Mouse (Mus musculus): ENCODE data around the gene Ddx39.

The Ddx39 gene

DNA sequence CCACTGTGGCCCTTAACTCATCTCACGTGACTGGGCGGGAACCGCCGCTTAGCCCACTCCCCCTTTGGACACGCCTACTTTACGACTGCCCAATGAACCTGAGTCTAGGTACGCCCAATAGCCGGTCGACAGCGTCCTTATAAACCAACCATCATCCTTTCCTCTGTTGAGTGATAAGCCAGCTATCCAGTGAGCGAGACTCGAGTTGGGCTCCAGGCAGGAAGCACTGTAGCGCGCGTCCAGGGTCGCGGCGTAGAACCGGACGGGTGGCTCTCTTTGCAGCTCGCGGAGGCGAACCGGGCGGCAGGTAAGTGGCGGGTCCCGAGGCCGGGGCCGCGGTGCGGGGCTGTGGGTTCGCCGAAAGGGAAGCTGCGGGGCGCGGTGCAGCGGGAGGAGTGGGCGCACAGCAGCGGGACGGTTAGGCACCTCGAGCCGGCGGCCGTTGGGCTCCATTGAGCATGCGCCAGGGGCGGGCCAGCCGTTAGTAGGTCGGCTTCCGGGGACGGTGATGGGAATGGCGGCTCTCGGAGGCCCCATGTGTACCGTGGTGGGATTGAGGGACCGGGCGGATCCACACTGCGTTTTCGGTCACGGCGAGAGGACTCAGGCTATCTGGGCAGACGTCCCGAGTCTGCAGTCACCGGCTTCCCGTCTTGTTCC is at the start of gene Ddx39:
Gene Ddx39, plus strand, starts transcription at position 147 of the 660 bp plus-strand sequence.
- DNase-seq (ENCODE audit: low spot score in 2 of 2), result peak; percentile 94 to 96

DNA sequence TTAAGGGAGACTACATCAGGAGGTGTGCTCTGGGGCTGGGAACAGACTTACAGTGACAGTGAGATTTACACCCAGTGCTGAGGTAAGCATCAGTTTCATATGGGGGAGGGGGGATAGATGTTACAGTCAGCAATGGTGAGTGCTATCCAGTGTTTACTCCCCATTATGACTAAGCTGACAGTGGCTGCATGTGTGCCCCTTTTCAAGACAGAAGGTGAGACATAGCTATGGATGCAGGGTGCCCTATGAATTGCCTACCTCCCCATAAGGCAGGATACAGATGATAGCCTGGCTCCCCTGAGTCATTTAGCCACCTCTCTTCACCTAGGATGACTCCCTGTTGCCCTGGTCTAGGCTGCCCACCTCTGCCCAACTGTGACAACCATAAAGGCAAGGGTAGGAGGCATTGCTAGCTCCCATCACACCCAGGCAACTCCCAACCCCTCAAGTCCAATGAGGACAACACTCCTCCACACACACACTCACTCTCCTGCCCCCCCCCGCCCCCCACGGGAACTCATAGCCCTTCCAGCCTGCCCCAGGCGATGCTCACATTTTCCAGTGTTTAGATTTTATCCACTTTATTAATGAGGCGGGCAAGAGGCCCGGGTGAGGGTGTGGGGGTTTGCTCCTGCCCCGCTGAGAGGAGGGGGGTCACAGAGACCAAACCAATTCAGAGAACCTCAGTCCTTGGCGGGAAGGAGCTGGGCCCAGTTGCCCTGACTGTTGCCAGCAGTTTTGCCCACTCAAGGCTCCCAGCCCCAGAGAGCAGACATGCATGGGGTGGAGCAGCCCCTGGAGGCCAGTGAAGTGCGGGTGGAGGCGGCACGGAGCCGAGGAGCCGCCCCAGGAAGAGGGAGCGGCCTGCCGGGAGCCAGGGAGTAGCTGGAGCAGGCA is 48.8 kb upstream of the Ddx39 start, which contains the start of gene Ptger1:
Gene Ptger1, plus strand, starts transcription at position 710 of the 897 bp plus-strand sequence.
- peak; percentile 50 to 71 for DNase-seq (ENCODE audit: low spot score in 2 of 2)

DNA sequence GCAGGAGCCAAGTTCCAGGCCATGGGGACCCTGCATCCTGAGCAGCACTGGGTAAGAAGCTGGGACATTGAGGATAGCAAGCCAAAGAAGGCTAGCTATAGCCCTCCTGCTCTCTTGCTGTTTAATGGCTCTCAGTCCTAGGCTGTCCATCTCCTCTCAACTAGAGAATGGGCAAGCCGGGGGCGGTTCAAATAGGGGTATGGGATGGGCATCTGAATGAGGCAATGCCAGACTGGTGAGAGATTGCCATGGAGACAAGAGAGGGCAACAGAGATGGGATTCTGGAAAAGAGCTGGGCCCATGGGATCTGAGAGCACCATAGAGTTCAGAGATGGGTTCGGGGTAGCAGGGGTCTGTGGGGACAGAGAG is 48.1 kb upstream of the Ddx39 start:
- DNase-seq (ENCODE audit: low spot score in 2 of 2), result no peak

DNA sequence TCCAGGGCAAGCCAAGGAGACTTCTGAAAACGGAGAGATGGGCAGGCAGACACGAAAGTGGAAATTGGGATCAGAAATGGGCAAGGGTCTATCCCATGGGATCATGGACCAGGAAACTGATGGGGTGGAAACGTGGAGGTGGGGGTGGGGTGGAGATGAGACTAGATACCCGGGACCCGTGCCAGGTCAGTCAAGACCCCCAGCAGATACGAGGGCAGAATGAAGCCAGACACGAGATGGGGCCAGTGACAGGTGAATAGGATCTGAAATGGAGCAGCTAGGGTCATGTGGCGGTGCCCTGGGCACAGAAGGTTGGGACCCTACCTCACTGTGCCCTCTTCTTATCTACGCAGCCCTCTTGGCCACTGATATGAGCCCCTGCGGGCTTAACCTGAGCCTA is 47.5 kb upstream of the Ddx39 start:
- no peak for DNase-seq (ENCODE audit: low spot score in 2 of 2)

DNA sequence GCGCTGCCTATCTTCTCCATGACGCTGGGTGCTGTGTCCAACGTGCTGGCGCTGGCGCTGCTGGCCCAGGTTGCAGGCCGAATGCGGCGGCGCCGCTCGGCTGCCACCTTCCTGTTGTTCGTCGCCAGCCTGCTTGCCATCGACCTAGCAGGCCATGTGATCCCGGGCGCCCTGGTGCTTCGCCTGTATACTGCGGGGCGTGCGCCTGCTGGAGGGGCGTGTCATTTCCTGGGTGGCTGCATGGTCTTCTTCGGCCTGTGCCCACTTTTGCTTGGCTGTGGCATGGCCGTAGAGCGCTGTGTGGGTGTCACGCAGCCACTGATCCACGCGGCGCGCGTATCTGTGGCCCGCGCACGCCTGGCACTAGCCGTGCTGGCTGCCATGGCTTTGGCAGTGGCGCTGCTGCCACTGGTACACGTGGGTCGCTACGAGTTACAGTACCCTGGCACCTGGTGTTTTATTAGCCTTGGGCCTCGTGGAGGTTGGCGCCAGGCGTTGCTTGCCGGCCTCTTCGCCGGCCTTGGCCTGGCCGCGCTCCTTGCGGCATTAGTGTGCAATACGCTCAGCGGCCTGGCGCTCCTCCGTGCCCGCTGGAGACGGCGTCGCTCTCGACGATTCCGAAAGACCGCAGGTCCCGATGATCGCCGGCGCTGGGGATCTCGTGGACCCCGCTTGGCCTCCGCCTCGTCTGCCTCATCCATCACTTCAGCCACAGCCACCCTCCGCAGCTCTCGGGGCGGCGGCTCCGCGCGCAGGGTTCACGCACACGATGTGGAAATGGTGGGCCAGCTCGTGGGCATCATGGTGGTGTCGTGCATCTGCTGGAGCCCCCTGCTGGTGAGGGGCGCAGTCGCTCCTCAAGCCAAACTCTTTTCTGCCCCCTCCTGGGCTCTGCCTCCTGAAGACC is 46.7 kb upstream of the Ddx39 start:
- DNase-seq (ENCODE audit: low spot score in 2 of 2), result peak in 1 of 2 experiments; percentile 27

DNA sequence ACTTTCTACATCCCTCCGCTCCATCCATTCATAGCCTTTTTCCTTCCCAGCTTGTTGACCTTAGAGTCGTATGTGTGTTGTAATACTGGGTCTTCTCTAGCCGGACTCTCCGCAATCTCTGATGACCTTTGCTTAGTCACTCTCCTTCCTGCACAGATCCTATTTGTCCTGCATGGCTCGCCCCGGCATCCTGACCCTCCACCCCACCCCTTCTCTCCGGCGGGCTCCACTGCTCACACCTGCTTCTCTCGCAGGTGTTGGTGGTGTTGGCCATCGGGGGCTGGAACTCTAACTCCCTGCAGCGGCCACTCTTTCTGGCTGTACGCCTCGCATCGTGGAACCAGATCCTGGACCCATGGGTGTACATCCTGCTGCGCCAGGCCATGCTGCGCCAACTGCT is 46.0 kb upstream of the Ddx39 start:
- no peak for DNase-seq (ENCODE audit: low spot score in 2 of 2)

DNA sequence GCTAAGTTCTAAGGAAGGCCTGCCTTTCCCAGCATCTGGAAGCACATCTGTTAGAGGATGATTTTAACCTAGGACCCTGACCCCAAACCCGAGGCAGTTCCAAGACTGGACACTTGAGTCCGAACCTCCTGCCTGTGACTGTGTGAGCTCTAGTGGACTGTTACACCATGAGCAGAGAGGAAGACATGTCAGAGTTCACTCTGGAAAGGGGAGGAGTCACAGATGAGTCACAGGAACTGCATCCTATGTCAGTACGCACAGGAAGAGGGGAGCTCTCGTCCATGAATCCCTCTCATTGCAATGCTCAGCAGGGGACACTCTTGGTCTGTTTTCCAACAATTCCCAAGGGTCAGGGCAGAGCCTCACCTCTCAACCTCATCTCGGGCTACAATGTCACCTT is 42.0 kb upstream of the Ddx39 start:
- DNase-seq (ENCODE audit: low spot score in 2 of 2), result no peak

DNA sequence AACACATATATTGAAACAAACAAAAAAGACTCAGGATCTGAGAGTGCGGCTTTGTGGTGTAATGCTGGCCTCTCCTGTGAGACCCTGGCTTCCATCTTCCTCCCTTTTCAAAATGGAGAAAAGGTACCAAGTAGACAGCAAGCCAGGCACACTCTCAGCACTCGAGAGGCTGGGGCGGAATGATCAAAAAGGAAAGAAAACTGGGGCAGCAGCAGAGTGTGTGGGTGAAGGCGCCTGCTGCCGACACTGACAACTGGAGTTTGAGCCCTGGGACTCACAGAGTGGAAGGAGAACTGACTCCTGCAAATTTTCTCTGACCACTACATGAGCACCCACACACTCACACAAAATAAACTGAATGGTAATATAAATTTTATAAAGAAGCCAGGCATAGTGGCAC is 40.5 kb upstream of the Ddx39 start:
- no peak for DNase-seq (ENCODE audit: low spot score in 2 of 2)

DNA sequence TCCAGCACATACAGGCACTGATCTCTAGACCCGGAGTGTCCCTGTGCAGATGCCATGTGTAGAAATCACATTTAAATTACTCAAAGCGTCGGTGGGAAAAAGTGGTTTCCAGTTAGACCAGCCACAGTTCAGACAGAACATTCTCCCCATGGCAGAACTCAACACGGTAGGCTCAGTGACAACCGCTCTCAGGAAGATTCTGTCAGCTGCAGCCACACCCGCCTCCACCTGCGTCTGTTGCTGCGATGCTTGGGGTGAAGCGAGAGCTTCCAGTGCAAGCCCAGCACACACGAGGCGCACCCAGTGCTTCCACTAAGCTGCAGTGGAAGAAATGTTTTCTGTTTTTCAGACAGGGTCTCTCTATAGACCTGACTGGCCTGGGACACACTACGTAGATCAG is 35.1 kb upstream of the Ddx39 start:
- no peak for DNase-seq (ENCODE audit: low spot score in 2 of 2)

DNA sequence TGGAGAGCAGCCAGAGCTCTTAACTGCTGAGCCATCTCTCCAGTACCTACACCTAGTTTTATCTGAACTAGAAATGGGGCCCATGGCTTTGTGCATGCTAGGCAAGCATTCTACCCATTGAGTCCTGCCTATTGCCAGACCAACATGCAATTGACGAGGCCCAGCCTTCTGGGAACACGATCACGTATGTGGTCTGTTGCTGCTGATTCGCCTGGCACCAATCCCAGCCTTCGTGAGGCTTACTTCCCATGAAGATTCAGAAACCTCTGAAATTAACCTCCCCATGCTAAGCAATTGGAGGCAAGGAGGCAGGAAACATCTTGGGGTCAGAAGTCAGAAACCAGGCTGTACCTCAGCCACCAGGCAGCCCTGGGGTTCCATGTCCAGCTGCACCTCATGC is 34.4 kb upstream of the Ddx39 start:
- DNase-seq (ENCODE audit: low spot score in 2 of 2), result no peak

DNA sequence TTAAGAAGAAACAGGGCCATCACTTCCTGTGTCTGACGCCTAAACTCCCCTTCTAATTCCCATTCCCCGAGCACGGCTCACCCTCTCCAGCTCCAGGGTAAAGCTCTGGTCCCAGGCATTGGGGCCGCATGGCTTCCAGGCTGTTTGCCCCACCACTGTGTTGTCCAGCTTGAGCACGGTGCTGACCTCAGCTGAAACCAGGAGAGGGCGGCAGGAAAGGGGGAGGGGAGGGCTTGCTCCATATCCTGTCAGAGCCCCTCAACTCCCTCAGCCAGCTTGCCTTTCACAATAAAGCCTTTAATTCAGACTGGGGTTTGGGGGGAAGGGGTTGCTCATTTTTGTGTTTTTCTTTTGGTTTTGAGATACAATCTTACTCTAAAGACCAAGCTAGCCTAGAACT is 33.9 kb upstream of the Ddx39 start:
- no peak for DNase-seq (ENCODE audit: low spot score in 2 of 2)

DNA sequence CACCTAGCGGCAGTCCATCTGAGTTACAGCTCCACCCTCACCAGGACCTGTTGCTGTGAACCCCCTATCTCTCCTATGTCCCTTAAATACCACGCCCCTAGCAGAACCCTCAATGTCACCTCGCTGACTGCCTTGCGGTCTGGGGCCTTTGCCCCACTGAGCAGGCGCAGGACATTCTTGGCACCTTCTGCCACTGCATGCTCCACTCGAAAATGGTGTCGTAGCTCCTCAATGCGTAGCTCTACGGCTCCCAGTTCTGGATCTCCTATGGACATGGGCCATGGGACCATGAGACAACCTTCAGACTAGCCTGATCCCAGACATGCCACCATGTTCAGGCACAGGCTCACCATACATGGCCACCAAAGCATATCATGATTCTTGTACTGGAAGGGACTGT is 30.5 kb upstream of the Ddx39 start:
- no peak for DNase-seq (ENCODE audit: low spot score in 2 of 2)

DNA sequence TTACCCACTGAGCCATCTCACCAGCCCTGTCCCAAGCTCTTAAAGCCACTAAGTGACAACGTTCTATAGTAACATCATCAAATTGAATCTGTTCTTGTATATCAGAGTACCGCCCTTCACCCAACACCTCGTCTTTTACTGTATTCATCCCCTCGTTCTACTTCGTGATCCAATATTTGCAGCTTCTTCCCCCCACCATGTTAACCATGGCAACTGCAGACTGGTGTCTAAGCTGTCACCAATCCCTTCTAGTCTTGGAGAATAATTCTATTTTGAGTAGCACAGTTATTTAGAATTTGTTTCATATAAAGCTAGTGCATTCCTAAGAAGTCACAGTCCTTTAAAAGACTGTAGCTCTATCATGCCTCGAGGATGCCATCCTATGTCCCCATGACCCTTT is 25.7 kb upstream of the Ddx39 start:
- DNase-seq (ENCODE audit: low spot score in 2 of 2), result no peak

DNA sequence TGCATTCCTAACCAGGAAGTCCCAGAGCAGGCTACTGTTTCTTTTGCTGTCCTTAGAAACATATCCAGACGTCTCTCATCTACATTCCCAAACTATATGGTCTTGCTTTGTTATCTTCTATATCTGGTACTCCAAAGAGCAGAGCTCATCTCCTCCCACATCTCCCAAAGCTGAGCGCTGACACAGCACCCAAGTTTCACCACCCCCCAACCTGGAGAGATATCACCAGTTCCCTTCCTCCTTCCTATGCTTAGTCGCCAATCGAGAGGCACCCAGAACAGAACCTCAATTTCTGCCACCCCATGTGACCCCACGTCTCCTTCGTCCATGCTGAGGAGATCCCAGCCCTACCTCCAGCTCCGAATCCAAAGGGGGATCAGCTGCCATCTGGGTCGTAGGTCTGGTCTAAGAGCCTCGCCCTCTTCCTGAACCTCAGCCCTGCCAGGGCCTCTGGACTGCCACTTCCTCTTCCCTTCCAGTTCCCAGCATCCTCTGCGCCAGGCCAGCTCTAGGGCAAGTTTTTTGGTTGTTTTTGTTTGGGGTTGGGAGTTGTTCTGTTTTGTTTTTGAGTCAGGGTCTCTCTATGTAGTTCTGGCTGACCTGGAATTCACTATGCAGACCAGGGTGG is 21.3 kb upstream of the Ddx39 start:
- DNase-seq (ENCODE audit: low spot score in 2 of 2), result no peak

DNA sequence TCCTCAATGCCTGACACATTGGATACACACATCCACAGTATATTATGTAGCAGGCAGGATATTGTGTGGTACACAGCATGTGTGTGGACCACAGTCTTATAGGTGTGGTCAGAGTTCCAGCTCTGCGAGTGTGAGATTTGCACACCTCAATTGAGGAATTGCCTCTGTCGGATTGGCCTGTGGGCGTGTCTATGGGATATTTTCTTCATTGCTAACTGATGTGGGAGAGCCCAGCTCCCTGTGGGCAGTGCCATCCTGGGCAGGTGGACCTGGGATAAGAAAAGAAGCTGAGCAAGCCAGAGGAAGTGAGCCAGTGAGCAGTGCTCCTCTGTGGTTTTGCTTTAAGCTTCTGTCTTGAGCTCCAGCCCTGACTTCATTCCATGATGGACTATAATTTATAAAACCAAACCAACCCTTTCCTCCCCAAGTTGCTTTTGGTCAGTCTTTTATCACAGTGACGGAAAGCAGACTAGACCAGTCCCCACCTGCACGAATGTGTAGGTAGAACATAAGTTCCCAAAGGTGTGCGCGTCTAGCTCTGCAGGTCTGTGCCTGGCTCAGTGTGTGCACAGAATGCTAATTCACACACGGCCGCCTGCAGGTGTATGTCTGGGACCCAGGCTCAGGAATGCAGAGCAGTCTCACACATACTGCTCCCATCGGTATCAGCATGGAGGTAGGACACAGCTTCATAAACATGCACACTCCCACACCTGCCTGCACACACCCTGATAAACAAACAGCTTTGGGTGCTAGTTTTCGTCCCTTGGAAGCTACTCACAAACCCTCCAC is 20.4 kb upstream of the Ddx39 start:
- no peak for DNase-seq (ENCODE audit: low spot score in 2 of 2)

DNA sequence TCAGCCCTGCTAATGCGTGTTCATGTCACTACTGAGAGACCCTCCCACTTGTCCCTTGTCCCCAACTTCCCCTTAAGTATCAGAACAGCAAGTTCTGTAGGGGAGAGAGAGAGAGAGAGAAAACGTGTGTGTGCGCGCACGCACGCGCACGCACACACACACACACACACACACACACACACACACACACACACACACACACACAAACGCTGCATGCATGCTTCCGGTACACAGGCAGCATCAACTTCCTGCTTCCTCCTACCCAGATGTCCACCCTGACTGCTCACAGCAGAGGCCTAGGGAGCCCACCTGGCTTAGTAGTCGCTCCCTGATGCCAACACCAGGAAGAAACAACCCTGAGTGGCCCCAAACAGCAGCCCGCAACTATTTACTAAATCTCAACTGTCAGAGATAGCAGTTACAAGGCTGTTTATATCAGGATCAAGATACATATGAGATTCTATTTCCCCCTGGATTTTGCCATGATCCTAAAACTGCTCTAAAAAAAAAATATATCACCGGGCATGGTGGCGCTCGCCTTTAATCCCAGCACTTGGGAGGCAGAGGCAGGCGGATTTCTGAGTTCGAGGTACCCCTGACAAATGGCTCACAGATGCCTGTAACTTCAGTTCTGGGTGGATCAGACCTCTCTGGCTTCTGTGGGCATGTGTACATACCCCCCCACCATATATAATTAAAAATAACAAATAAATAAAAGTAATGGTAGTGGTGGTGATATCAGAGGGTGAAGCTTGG is 19.4 kb upstream of the Ddx39 start:
- no peak for DNase-seq (ENCODE audit: low spot score in 2 of 2)

DNA sequence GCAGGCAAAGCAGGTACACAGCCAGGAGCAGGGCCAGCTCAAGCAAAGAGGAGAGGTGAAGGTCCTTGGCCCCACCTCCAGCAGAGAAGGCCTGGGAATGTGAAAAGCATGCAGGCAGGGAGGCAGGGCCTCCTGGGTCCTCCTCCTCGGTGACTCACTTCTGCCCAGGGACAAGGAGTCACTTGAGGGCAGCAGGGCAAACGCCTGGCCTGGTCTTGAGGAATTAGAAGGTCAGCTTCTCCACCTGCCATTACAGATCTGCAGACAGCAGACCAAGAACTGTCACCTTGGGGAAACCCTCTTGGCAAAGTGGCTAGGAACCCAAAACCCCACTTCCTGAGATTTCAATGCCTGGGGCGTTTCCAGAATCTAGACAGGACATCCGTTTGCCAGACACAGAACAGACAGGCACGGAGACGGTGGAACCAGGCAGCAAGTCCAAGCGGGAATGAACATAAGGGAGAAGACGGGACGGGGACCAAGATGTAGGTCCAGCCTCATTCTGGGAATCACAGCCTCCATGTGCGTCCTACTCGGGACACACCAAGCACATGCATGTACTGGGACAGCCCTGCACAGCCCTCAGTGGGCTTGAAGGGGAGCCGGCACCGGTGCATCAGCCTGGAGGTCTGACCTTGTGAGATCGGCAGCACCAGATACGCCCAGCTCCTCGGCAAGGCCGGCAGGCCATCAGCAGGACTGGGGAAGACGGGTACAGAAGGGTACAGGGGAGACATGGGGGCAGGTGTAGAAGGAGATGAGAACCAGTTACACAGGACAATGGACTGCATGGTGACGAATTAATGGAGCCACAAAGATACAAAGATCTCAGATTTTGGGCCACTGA is 17.4 kb upstream of the Ddx39 start:
- DNase-seq (ENCODE audit: low spot score in 2 of 2), result peak; percentile 52 to 72

DNA sequence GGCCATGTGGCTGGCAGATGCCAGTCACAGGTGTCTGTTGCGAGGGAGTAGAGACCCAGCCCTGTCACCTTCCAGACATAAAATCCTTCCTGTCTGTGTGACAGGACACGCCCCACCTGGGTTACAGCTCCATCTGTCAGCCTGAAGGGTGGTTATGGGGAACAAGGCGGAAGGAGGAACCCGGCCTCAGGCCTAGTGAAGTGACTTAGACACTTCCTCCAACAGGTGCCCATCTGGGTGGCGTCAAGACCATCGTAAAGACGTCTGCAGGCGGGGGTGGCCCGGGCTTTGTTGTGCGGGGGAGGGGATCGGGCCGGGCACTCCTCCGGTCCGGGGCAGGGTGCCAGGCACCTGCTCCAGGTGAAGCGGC is 16.7 kb upstream of the Ddx39 start:
- peak; percentile 42 to 43 for DNase-seq (ENCODE audit: low spot score in 2 of 2)

Data from urinary bladder, postnatal 36 days (tissue).